Mouse (Mus musculus): ENCODE results near the gene Slc9a3r2.

DNA sequence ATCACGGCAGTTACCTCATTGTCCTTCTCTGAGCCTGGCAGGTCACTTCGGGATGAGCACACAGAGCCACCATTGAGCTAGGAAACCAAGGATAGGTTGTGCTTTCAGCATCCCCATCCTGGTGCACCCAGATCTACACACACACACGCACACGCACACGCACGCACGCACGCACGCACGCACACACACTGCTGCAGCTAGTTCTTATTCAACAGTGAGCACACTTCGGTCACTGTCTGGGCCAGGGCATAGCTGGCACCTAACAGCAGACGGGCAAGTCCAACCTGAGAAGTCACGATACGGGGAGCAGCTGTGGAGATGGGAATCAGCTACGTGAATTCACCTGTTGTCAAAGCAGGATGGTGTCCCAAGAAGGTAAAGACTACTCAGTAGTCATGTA is 9.5 kb downstream of the Slc9a3r2 start:
- TF ChIP-seq CTCF (IDR thresholded peaks at IDR 0.05; ENCODE audit: low read depth) (no peak), EP300 (optimal IDR thresholded peaks at IDR 0.05) (no peak)

Measured in stomach, postnatal 0 days (tissue).